Mouse (Mus musculus): Measurements from ENCODE around the gene Bmp2k. TPM values are rescaled to one million over a fixed set of nuclear protein-coding genes. Genes with fewer than 3 reads are reported as not detected.

Gene Bmp2k
- polyA plus RNA-seq, 1 experiment from 2014 or later, result 7.8 TPM

- no peaks in the 10 kb centered on the region for H3K4me1 ChIP-seq (ENCODE audit: control insufficient read depth, insufficient read depth, low read length)
- ATAC-seq (ENCODE audit: insufficient number of reproducible peaks, low FRiP score, low TSS enrichment, low read depth) (no peak), DNase-seq (ENCODE audit: low spot score) (no peak)
- H3K4me2 ChIP-seq (ENCODE audit: low read depth, severe bottlenecking), result no peak overlapping the region
- no peaks in the 10 kb centered on the region for H3K27me3 ChIP-seq (ENCODE audit: control insufficient read depth, insufficient read depth, low read length)
- no peaks in the 10 kb centered on the region for H3K9me3 ChIP-seq (ENCODE audit: control insufficient read depth, low read length)
- 76% methylated on average over 3 of the region's 3 CpGs for WGBS
- H3K4me3 ChIP-seq (ENCODE audit: low read depth, low read length), result no peak overlapping the region
- H3K9ac ChIP-seq (ENCODE audit: low read length), result no peak overlapping the region
- H3K27ac ChIP-seq (replicated peaks; ENCODE audit: low read depth, low read length), result no peak overlapping the region
- H3K36me3 ChIP-seq (ENCODE audit: control insufficient read depth, insufficient read depth, low read length), result no peaks in the 10 kb centered on the region
Measured at GRCm38 (mm10) chr5:97081481-97081880, 84.0 kb downstream of the Bmp2k start.

- Histone ChIP-seq H3K9ac (ENCODE audit: low read length) (no peak overlapping the region), H3K27ac (replicated peaks; ENCODE audit: low read depth, low read length) (no peak overlapping the region), H3K4me3 (ENCODE audit: low read depth, low read length) (no peak overlapping the region), H3K4me2 (ENCODE audit: low read depth, severe bottlenecking) (no peak overlapping the region), H3K9me3 (ENCODE audit: control insufficient read depth, low read length) (no peaks in the 10 kb centered on the region), H3K36me3 (ENCODE audit: control insufficient read depth, insufficient read depth, low read length) (peaks cover 4% of the 10 kb centered on the region; the same call in 1 of the 2 replicates), H3K27me3 (ENCODE audit: control insufficient read depth, insufficient read depth, low read length) (no peaks in the 10 kb centered on the region), H3K4me1 (ENCODE audit: control insufficient read depth, insufficient read depth, low read length) (no peaks in the 10 kb centered on the region)
- DNase-seq (ENCODE audit: low spot score) (no peak), ATAC-seq (ENCODE audit: insufficient number of reproducible peaks, low FRiP score, low TSS enrichment, low read depth) (no peak)
- 85% methylated on average over 6 of the region's 6 CpGs for WGBS
Measured at GRCm38 (mm10) chr5:97083701-97084100, 86.2 kb downstream of the Bmp2k start.

DNA sequence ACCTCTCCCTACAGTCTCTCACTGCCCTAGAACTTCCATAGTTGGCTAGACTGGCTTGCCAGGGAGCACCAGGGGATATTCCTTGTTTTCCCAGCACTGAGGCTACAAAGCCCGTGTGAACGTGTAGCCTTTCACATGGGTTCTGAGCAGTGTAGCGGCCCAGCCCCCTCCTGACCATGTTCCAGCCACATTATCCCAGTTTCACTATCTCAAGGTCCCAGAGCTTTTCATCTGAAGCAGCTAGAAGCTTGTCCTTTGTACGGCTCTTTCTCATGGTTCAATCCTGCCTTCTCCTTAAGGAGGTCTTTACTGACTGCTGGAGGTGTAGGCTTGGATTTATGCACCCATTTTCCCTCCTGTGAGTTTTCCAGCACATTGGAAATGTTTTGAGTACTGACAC lies 87.1 kb downstream of the Bmp2k start:
- ATAC-seq (ENCODE audit: insufficient number of reproducible peaks, low FRiP score, low TSS enrichment, low read depth), result no peak
- no peak for DNase-seq (ENCODE audit: low spot score)
- Histone ChIP-seq H3K9ac (ENCODE audit: low read length) (no peak overlapping the region), H3K4me1 (ENCODE audit: control insufficient read depth, insufficient read depth, low read length) (no peaks in the 10 kb centered on the region), H3K27me3 (ENCODE audit: control insufficient read depth, insufficient read depth, low read length) (no peaks in the 10 kb centered on the region), H3K36me3 (ENCODE audit: control insufficient read depth, insufficient read depth, low read length) (peaks cover 4% of the 10 kb centered on the region; the same call in 1 of the 2 replicates), H3K4me2 (ENCODE audit: low read depth, severe bottlenecking) (no peak overlapping the region), H3K9me3 (ENCODE audit: control insufficient read depth, low read length) (no peaks in the 10 kb centered on the region), H3K4me3 (ENCODE audit: low read depth, low read length) (no peak overlapping the region), H3K27ac (replicated peaks; ENCODE audit: low read depth, low read length) (no peak overlapping the region)
- 89% methylated on average over 4 of the region's 4 CpGs for WGBS

GRCm38 (mm10) chr5:97085071-97085470 lies 87.6 kb downstream of the Bmp2k start:
- H3K9ac ChIP-seq (ENCODE audit: low read length), result no peak overlapping the region
- H3K27ac ChIP-seq (replicated peaks; ENCODE audit: low read depth, low read length), result no peak overlapping the region
- peaks cover 4% of the 10 kb centered on the region; the same call in 1 of the 2 replicates for H3K36me3 ChIP-seq (ENCODE audit: control insufficient read depth, insufficient read depth, low read length)
- H3K9me3 ChIP-seq (ENCODE audit: control insufficient read depth, low read length), result no peaks in the 10 kb centered on the region
- DNase-seq (ENCODE audit: low spot score) (no peak), ATAC-seq (ENCODE audit: insufficient number of reproducible peaks, low FRiP score, low TSS enrichment, low read depth) (no peak)
- no peak overlapping the region for H3K4me2 ChIP-seq (ENCODE audit: low read depth, severe bottlenecking)
- no peak overlapping the region for H3K4me3 ChIP-seq (ENCODE audit: low read depth, low read length)
- no peaks in the 10 kb centered on the region for H3K4me1 ChIP-seq (ENCODE audit: control insufficient read depth, insufficient read depth, low read length)
- H3K27me3 ChIP-seq (ENCODE audit: control insufficient read depth, insufficient read depth, low read length), result no peaks in the 10 kb centered on the region
- WGBS, result 93% methylated on average over 6 of the region's 6 CpGs

GRCm38 (mm10) chr5:97087030-97087630 lies 89.6 kb downstream of the Bmp2k start:
- Histone ChIP-seq H3K4me2 (ENCODE audit: low read depth, severe bottlenecking) (no peak overlapping the region), H3K9ac (ENCODE audit: low read length) (no peak overlapping the region), H3K27me3 (ENCODE audit: control insufficient read depth, insufficient read depth, low read length) (no peaks in the 10 kb centered on the region), H3K27ac (replicated peaks; ENCODE audit: low read depth, low read length) (no peak overlapping the region), H3K4me1 (ENCODE audit: control insufficient read depth, insufficient read depth, low read length) (no peaks in the 10 kb centered on the region), H3K9me3 (ENCODE audit: control insufficient read depth, low read length) (no peaks in the 10 kb centered on the region), H3K36me3 (ENCODE audit: control insufficient read depth, insufficient read depth, low read length) (peaks cover 4% of the 10 kb centered on the region; the same call in 1 of the 2 replicates), H3K4me3 (ENCODE audit: low read depth, low read length) (no peak overlapping the region)
- DNase-seq (ENCODE audit: low spot score), result no peak
- no peak for ATAC-seq (ENCODE audit: insufficient number of reproducible peaks, low FRiP score, low TSS enrichment, low read depth)
- 92% methylated on average over 24 of the region's 24 CpGs for WGBS

- ATAC-seq (ENCODE audit: insufficient number of reproducible peaks, low FRiP score, low TSS enrichment, low read depth), result no peak
- Histone ChIP-seq H3K9me3 (ENCODE audit: control insufficient read depth, low read length) (no peaks in the 10 kb centered on the region), H3K36me3 (ENCODE audit: control insufficient read depth, insufficient read depth, low read length) (peaks cover 4% of the 10 kb centered on the region; the same call in 1 of the 2 replicates)
Measured at GRCm38 (mm10) chr5:97087746-97088145, 90.3 kb downstream of the Bmp2k start.

DNA sequence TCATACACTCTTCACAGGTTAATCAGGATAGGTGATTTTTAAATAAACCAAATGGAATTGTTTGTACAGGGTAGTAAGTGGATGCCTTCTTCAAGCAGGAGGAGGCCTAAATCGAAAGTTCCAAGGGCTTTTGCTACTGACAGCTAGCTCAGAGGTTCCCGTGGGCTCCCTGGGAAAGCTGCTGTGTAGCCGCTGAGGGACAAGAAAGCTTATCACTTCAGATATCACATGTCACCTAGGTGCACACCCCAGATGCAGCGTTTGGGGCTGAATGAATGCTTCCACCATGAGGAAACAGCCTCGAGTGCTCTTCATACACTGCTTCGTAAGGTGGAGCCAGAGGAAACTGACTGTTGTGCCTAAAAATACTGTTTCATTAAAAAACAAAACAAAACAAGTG lies 90.7 kb downstream of the Bmp2k start:
- Histone ChIP-seq H3K27ac (replicated peaks; ENCODE audit: low read depth, low read length) (no peak overlapping the region), H3K4me2 (ENCODE audit: low read depth, severe bottlenecking) (no peak overlapping the region), H3K4me3 (ENCODE audit: low read depth, low read length) (no peak overlapping the region), H3K9ac (ENCODE audit: low read length) (no peak overlapping the region), H3K4me1 (ENCODE audit: control insufficient read depth, insufficient read depth, low read length) (no peaks in the 10 kb centered on the region), H3K36me3 (ENCODE audit: control insufficient read depth, insufficient read depth, low read length) (peaks cover 4% of the 10 kb centered on the region; the same call in 1 of the 2 replicates), H3K27me3 (ENCODE audit: control insufficient read depth, insufficient read depth, low read length) (no peaks in the 10 kb centered on the region), H3K9me3 (ENCODE audit: control insufficient read depth, low read length) (no peaks in the 10 kb centered on the region)
- 91% methylated on average over 6 of the region's 6 CpGs for WGBS
- DNase-seq (ENCODE audit: low spot score), result no peak
- no peak for ATAC-seq (ENCODE audit: insufficient number of reproducible peaks, low FRiP score, low TSS enrichment, low read depth)

More at GRCm38 (mm10) chr5:97087746-97088145, 90.3 kb downstream of the Bmp2k start:
- H3K27ac ChIP-seq (replicated peaks; ENCODE audit: low read depth, low read length), result no peak overlapping the region
- no peak for DNase-seq (ENCODE audit: low spot score)
- H3K27me3 ChIP-seq (ENCODE audit: control insufficient read depth, insufficient read depth, low read length), result no peaks in the 10 kb centered on the region
- H3K4me2 ChIP-seq (ENCODE audit: low read depth, severe bottlenecking), result no peak overlapping the region
- WGBS, result 91% methylated on average over 16 of the region's 16 CpGs
- no peak overlapping the region for H3K9ac ChIP-seq (ENCODE audit: low read length)
- H3K4me1 ChIP-seq (ENCODE audit: control insufficient read depth, insufficient read depth, low read length), result no peaks in the 10 kb centered on the region
- H3K4me3 ChIP-seq (ENCODE audit: low read depth, low read length), result no peak overlapping the region

DNA sequence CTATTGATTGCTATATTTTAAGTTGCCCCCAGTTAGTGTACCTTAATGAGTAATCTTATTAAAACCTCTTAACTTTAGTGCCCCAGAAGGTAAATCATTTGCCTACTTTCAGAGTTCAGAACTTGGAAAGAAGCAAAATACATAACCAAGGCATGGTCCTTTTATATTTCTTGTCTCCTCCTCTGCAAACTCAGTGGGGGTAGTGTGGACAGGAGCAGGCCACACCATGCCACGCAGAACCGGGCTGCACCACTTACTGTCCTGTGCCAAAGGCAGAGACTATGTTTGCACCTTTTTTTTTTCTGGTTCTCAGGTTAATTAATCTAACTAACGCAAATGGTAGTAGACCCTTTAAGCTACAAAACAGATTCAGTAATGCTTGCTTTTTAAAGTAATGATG lies 91.9 kb downstream of the Bmp2k start:
- ATAC-seq (ENCODE audit: insufficient number of reproducible peaks, low FRiP score, low TSS enrichment, low read depth), result no peak
- Histone ChIP-seq H3K4me1 (ENCODE audit: control insufficient read depth, insufficient read depth, low read length) (no peaks in the 10 kb centered on the region), H3K27ac (replicated peaks; ENCODE audit: low read depth, low read length) (no peak overlapping the region), H3K36me3 (ENCODE audit: control insufficient read depth, insufficient read depth, low read length) (peaks cover 4% of the 10 kb centered on the region; the same call in 1 of the 2 replicates), H3K9ac (ENCODE audit: low read length) (no peak overlapping the region), H3K4me2 (ENCODE audit: low read depth, severe bottlenecking) (no peak overlapping the region), H3K4me3 (ENCODE audit: low read depth, low read length) (no peak overlapping the region), H3K9me3 (ENCODE audit: control insufficient read depth, low read length) (no peaks in the 10 kb centered on the region), H3K27me3 (ENCODE audit: control insufficient read depth, insufficient read depth, low read length) (no peaks in the 10 kb centered on the region)
- no peak for DNase-seq (ENCODE audit: low spot score)
- 92% methylated on average over 3 of the region's 3 CpGs for WGBS

Measured in limb, embryonic 11.5 days (tissue).